Mouse (Mus musculus) heart, postnatal 0 days (tissue): Measurements from ENCODE around the gene Chst1. TPM values are rescaled to one million over a fixed set of nuclear protein-coding genes. Genes with fewer than 3 reads are reported as not detected.

Experiments
- ATAC-seq: fragments of 200-750 bp; cut with Nextera tagmentation; 2 replicates; pipeline ENCODE4 v1.8.0; 2017; ENCODE audit warnings: low read depth, moderate number of reproducible peaks, moderate library complexity; ENCODE audit not compliant: insufficient read depth
- DNase-seq: peaks from one replicate; pipeline ENCODE4 v3.0.0-alpha.2; 2016; ENCODE audit warnings: low spot score
- H3K27ac ChIP-seq: fragments of 300-500 bp; sonication (generic); 2 replicates; pipeline ENCODE4 v1.5.1; 2014; ENCODE audit warnings: low read depth, mild to moderate bottlenecking
- H3K27me3 ChIP-seq: fragments of 300-500 bp; sonication (generic); 2 replicates; pipeline ENCODE4 v1.6.1; 2014; ENCODE audit warnings: low read length, mixed read lengths; ENCODE audit not compliant: control insufficient read depth, insufficient read depth
- H3K36me3 ChIP-seq: fragments of 300-500 bp; sonication (generic); replicated peaks from 2 replicates; pipeline ENCODE4 v1.6.1; 2014; ENCODE audit warnings: low read length, mixed read lengths; ENCODE audit not compliant: control insufficient read depth, insufficient read depth
- H3K4me1 ChIP-seq: fragments of 300-500 bp; sonication (generic); 2 replicates; pipeline ENCODE4 v1.6.1; 2014; ENCODE audit warnings: antibody characterized with exemption; ENCODE audit not compliant: control insufficient read depth, insufficient read depth
- H3K4me2 ChIP-seq: fragments of 300-500 bp; sonication (generic); 2 replicates; pipeline ENCODE4 v1.6.1; 2014; ENCODE audit warnings: low read depth, mild to moderate bottlenecking, low read length, moderate library complexity
- H3K4me3 ChIP-seq: fragments of 300-500 bp; sonication (generic); 2 replicates; pipeline ENCODE4 v1.5.1; 2014; ENCODE audit warnings: low read depth, low read length
- H3K9ac ChIP-seq: fragments of 300-500 bp; sonication (generic); replicated peaks from 2 replicates; pipeline ENCODE4 v1.6.1; 2014; ENCODE audit warnings: low read depth, low read length, mixed read lengths
- H3K9me3 ChIP-seq: fragments of 300-500 bp; sonication (generic); replicated peaks from 2 replicates; pipeline ENCODE4 v1.6.1; 2016; ENCODE audit warnings: low read length; ENCODE audit not compliant: control insufficient read depth
- CTCF ChIP-seq: IDR thresholded peaks from 2 replicates; pipeline ENCODE4 v1.5.1; 2016; ENCODE audit warnings: antibody characterized with exemption, control low read depth, low read depth
- EP300 ChIP-seq: IDR thresholded peaks from 2 replicates; pipeline ENCODE4 v1.6.1; 2016; ENCODE audit warnings: antibody characterized with exemption, low read depth
- WGBS: fragments of 180-500 bp; shearing (Covaris S2); extraction: QIAGEN DNeasy Blood & Tissue Kit; methylation state at CpG from one replicate; pipeline ENCODE4 v1.1.7; 2014; 5-methylcytosine and 5-hydroxymethylcytosine counted together
- polyA plus RNA-seq: library from polyadenylated mRNA; unstranded; fragments of >200 nt; fragmentation: Nextera tagmentation; extraction: Ambion mirVana; gene quantifications from 2 replicates; pipeline ENCODE4 v1.2.1, GENCODE M21; 2015
- total RNA-seq: library from RNA; depleted of rRNA; stranded (reverse); fragments of >200 nt; gene quantifications from 2 replicates; pipeline ENCODE4 v1.2.3, GENCODE M21; 2014; ENCODE audit warnings: low replicate concordance

Gene Chst1
- total and polyA plus RNA-seq, 2 experiments from 2014 or later = 1.5 to 2.3 TPM

GRCm38 (mm10) chr2:92598941-92599486, 493 bp upstream of the Chst1 start:
- H3K4me3 ChIP-seq = peak overlapping the region; percentile 67
- 25% methylated on average over 11 of the region's 11 CpGs for WGBS
- no peak overlapping the region for H3K9ac ChIP-seq
- H3K9me3 ChIP-seq = no peaks in the 10 kb centered on the region
- no peak overlapping the region for H3K27ac ChIP-seq
- H3K27me3 ChIP-seq = peaks cover 48% of the 10 kb centered on the region
- TF ChIP-seq CTCF (no peak), EP300 (no peak)
- no peaks in the 10 kb centered on the region; the same call in 1 of the 2 replicates for H3K4me1 ChIP-seq
- H3K36me3 ChIP-seq = no peaks in the 10 kb centered on the region
- ATAC-seq = no peak
- no peak for DNase-seq
- H3K4me2 ChIP-seq = peak overlapping the region; percentile 86

DNA sequence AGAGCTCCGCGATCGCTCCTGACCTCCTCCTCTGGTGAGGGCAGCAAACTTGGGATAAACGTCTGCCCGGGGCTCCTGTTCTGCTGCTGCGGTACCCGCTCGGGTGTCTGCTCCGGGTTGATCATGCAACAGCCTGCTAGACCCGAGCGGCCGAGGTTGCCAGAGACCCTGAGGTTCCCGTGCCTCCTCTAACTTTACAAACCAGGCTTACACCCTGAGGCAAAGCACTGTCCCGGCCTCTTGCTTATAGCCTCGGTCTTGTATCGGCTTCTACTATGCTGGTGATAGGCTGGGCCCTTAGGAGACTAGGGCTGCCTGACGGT, 802 bp downstream of the Chst1 start:
- Histone ChIP-seq H3K4me3 (peak overlapping the region; percentile 67), H3K9me3 (no peaks in the 10 kb centered on the region), H3K4me2 (peak overlapping the region; percentile 86), H3K9ac (peak overlapping the region; percentile 28), H3K27me3 (peaks cover 48% of the 10 kb centered on the region), H3K36me3 (no peaks in the 10 kb centered on the region), H3K27ac (no peak overlapping the region), H3K4me1 (no peaks in the 10 kb centered on the region)
- WGBS = 2% methylated on average over 17 of the region's 17 CpGs
- TF ChIP-seq EP300 (no peak), CTCF (no peak)
- ATAC-seq = no peak
- no peak for DNase-seq

- Histone ChIP-seq H3K9ac (no peak overlapping the region), H3K4me3 (no peak overlapping the region), H3K4me1 (no peaks in the 10 kb centered on the region), H3K4me2 (0 out of 2 replicates have a peak overlapping the region, but pooled peaks have one; percentile 86), H3K36me3 (no peaks in the 10 kb centered on the region), H3K27me3 (peaks cover 48% of the 10 kb centered on the region), H3K27ac (no peak overlapping the region), H3K9me3 (no peaks in the 10 kb centered on the region)
- no peak for DNase-seq
- TF ChIP-seq EP300 = no peak
- WGBS = 42% methylated on average over 4 of the region's 4 CpGs
- no peak for ATAC-seq
Observed at GRCm38 (mm10) chr2:92601246-92601645, 1.7 kb downstream of the Chst1 start.

DNA sequence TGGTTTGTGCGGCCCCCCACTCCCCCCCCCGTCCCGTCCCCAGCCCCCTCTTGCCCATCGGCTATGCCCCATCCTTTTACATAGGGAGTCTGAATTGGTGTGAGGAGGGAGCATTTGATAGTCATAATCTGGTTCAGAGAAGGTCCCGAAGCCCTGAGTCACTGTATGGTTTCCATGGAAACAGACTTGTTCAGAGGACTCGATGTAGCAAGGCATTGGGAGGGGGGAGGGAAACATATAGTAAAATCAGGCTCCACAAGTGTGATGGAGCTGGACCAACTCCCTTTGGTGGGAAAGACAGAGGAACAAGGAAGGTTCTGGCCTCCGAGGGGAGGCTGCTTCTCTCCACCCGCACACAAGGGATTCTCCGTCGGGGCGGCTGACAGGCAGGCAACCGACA, 2.6 kb downstream of the Chst1 start:
- H3K27me3 ChIP-seq = peaks cover 48% of the 10 kb centered on the region
- 25% methylated on average over 12 of the region's 12 CpGs for WGBS
- no peak overlapping the region for H3K4me2 ChIP-seq
- no peaks in the 10 kb centered on the region for H3K4me1 ChIP-seq
- no peak for DNase-seq
- no peak for TF ChIP-seq CTCF
- no peak for TF ChIP-seq EP300
- no peak overlapping the region for H3K9ac ChIP-seq
- no peaks in the 10 kb centered on the region for H3K36me3 ChIP-seq
- H3K9me3 ChIP-seq = no peaks in the 10 kb centered on the region
- H3K27ac ChIP-seq = no peak overlapping the region
- no peak overlapping the region for H3K4me3 ChIP-seq
- no peak for ATAC-seq

DNA sequence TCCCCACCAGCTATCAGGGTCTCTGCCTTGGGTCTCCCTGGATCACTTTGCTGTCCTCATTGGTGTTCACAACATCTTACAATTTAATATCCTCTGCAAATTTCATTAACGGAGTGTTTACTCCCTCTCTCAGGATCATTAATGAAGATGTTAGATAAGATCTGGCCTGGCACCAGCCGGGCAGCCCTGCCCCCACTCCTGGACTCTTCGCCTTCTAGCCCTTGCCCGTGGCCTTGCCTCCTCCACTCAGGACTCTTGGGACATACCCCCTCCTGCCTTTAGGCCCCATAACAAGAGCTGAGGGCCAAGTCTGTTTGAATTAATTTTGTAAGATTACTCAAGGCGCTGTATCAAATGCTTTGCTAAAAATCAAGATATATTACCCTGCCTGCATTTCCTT, 4.1 kb downstream of the Chst1 start:
- ATAC-seq = no peak
- Histone ChIP-seq H3K9ac (no peak overlapping the region), H3K9me3 (no peaks in the 10 kb centered on the region), H3K4me3 (no peak overlapping the region), H3K4me1 (no peaks in the 10 kb centered on the region), H3K36me3 (no peaks in the 10 kb centered on the region), H3K4me2 (no peak overlapping the region), H3K27ac (no peak overlapping the region), H3K27me3 (peaks cover 52% of the 10 kb centered on the region)
- DNase-seq = no peak
- TF ChIP-seq EP300 (no peak), CTCF (no peak)
- 74% methylated on average over 5 of the region's 5 CpGs for WGBS

DNA sequence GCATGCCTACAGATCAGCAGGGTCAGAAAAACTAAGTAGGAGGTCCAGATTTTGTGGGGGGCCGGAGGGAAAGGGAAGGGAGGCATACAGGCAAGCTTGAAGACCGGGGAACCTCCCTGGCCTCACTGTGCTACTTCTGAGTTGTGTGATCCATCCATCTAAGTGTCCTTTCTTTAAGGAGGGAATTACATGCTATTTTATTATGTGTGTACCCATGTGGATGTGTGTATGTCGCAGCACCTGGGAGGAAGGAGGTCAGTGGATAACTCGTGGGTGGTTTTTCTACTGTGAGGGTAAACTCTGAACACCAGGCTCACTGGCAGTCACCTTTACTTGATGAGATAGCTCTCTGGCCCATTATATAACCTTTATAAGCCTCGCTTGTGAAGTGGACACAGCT, 5.1 kb downstream of the Chst1 start:
- Histone ChIP-seq H3K4me1 (no peaks in the 10 kb centered on the region), H3K27me3 (peaks cover 46% of the 10 kb centered on the region), H3K27ac (no peak overlapping the region), H3K9me3 (no peaks in the 10 kb centered on the region), H3K36me3 (no peaks in the 10 kb centered on the region), H3K9ac (no peak overlapping the region), H3K4me3 (no peak overlapping the region), H3K4me2 (no peak overlapping the region)
- ATAC-seq (no peak), DNase-seq (no peak)
- WGBS = 78% methylated on average over 5 of the region's 5 CpGs
- TF ChIP-seq CTCF (no peak), EP300 (no peak)
